Mouse (Mus musculus) heart, postnatal 0 days (tissue): ENCODE measurements around the gene Slc24a2.

Experiments
- CTCF ChIP-seq: IDR thresholded peaks from 2 replicates; pipeline ENCODE4 v1.5.1; 2016; ENCODE audit warnings: antibody characterized with exemption, control low read depth, low read depth
- EP300 ChIP-seq: IDR thresholded peaks from 2 replicates; pipeline ENCODE4 v1.6.1; 2016; ENCODE audit warnings: antibody characterized with exemption, low read depth

GRCm38 (mm10) chr4:87273476-87273875 lies 43.2 kb upstream of the Slc24a2 start:
- TF ChIP-seq CTCF (no peak), EP300 (no peak)
